Mouse (Mus musculus) CH12.LX (cell line): ENCODE results near the gene Olfr191.

Experiments used
- CTCF ChIP-seq, 2 experiments: IDR thresholded peaks in 1 of 2; conservative IDR thresholded peaks in 1 of 2; 2 replicates each; pipeline ENCODE4 v1.5.1; 2011 to 2012; ENCODE audit warnings: low read depth in 2 of 2, low read length in 2 of 2, improper control_type of control experiment in 1 of 2, inconsistent platforms in 1 of 2, mild to moderate bottlenecking in 1 of 2, moderate library complexity in 1 of 2
- EP300 ChIP-seq: IDR thresholded peaks from 2 replicates; pipeline ENCODE4 v1.6.1; 2011; ENCODE audit warnings: low read length, improper control_type of control experiment
- NRF1 ChIP-seq: IDR thresholded peaks from 2 replicates; pipeline ENCODE4 v1.6.1; 2014; ENCODE audit warnings: low read depth, mild to moderate bottlenecking, inconsistent platforms, low read length, improper control_type of control experiment, moderate library complexity
- POLR2A ChIP-seq: IDR thresholded peaks from 2 replicates; pipeline ENCODE4 v1.6.1; 2011; ENCODE audit warnings: low read depth, mild to moderate bottlenecking, improper control_type of control experiment, low read length
- RAD21 ChIP-seq: IDR thresholded peaks from 2 replicates; pipeline ENCODE4 v1.6.1; 2011; ENCODE audit warnings: low read depth, mild to moderate bottlenecking, low read length, improper control_type of control experiment, moderate library complexity
- TCF12 ChIP-seq: IDR thresholded peaks from 2 replicates; pipeline ENCODE4 v1.6.1; 2014; ENCODE audit warnings: low read depth, mild to moderate bottlenecking, inconsistent platforms, low read length, improper control_type of control experiment
- ZC3H11A ChIP-seq: IDR thresholded peaks from 2 replicates; pipeline ENCODE4 v1.6.1; 2012; ENCODE audit warnings: low read depth, mild to moderate bottlenecking, inconsistent platforms, low read length, improper control_type of control experiment
- ZKSCAN1 ChIP-seq: IDR thresholded peaks from 2 replicates; pipeline ENCODE4 v1.6.1; 2012; ENCODE audit warnings: low read depth, inconsistent platforms, low read length, improper control_type of control experiment, borderline replicate concordance

- TF ChIP-seq RAD21 (no peak), CTCF (conservative IDR thresholded peaks at IDR 0.05 in 1 of 2, IDR thresholded peaks at IDR 0.05 in 1 of 2; ENCODE audit: low read depth in 2 of 2, low read length in 2 of 2) (no peak), ZKSCAN1 (no peak), EP300 (no peak), TCF12 (no peak), POLR2A (no peak), ZC3H11A (no peak), NRF1 (no peak)
These were observed 49.9 kb downstream of the Olfr191 start, which contains the start of gene Olfr187 for GRCm38 (mm10) chr16:59039710-59040109.
